Mouse (Mus musculus) kidney, postnatal 0 days (tissue): Measurements from ENCODE around the gene Nfyc. TPM values are rescaled to one million over a fixed set of nuclear protein-coding genes. Genes with fewer than 3 reads are reported as not detected.

ENCODE experiments used
- ATAC-seq: fragments of 200-750 bp; cut with Nextera tagmentation; replicated peaks from 2 replicates; pipeline ENCODE4 v1.8.0; 2017; ENCODE audit warnings: low read depth, moderate number of reproducible peaks, moderate TSS enrichment, moderate library complexity; ENCODE audit not compliant: low FRiP score
- DNase-seq: peaks from one replicate; pipeline ENCODE4 v3.0.0-alpha.2; 2016; ENCODE audit warnings: low spot score
- H3K27ac ChIP-seq: fragments of 300-500 bp; sonication (generic); 2 replicates; pipeline ENCODE4 v1.5.1; 2014; ENCODE audit warnings: mild to moderate bottlenecking
- H3K27me3 ChIP-seq: fragments of 300-500 bp; sonication (generic); 2 replicates; pipeline ENCODE4 v1.6.1; 2014; ENCODE audit warnings: low read length, mixed read lengths; ENCODE audit not compliant: insufficient read depth
- H3K36me3 ChIP-seq: fragments of 300-500 bp; sonication (generic); 2 replicates; pipeline ENCODE4 v1.6.1; 2014; ENCODE audit warnings: low read length, mixed read lengths; ENCODE audit not compliant: insufficient read depth
- H3K4me1 ChIP-seq: fragments of 300-500 bp; sonication (generic); replicated peaks from 2 replicates; pipeline ENCODE4 v1.6.1; 2014; ENCODE audit warnings: antibody characterized with exemption, low read length, mixed read lengths; ENCODE audit not compliant: insufficient read depth
- H3K4me2 ChIP-seq: fragments of 300-500 bp; sonication (generic); 2 replicates; pipeline ENCODE4 v1.6.1; 2014; ENCODE audit warnings: mild to moderate bottlenecking, low read length, moderate library complexity, mixed read lengths
- H3K4me3 ChIP-seq: fragments of 300-500 bp; sonication (generic); replicated peaks from 2 replicates; pipeline ENCODE4 v1.5.1; 2014; ENCODE audit warnings: low read depth, low read length
- H3K9ac ChIP-seq: fragments of 300-500 bp; sonication (generic); 2 replicates; pipeline ENCODE4 v1.6.1; 2014; ENCODE audit warnings: low read depth, low read length
- H3K9me3 ChIP-seq: fragments of 300-500 bp; sonication (generic); replicated peaks from 2 replicates; pipeline ENCODE4 v1.6.1; 2016; ENCODE audit warnings: low read length, inconsistent platforms, mixed read lengths
- CTCF ChIP-seq: IDR thresholded peaks from 2 replicates; pipeline ENCODE4 v1.5.1; 2016; ENCODE audit warnings: antibody characterized with exemption, low read depth, mild to moderate bottlenecking, moderate library complexity
- WGBS: fragments of 180-500 bp; shearing (Covaris S2); extraction: QIAGEN DNeasy Blood & Tissue Kit; methylation state at CpG from one replicate; pipeline ENCODE4 v1.1.7; 2014; 5-methylcytosine and 5-hydroxymethylcytosine counted together
- polyA plus RNA-seq: library from polyadenylated mRNA; unstranded; fragments of >200 nt; fragmentation: Nextera tagmentation; extraction: Ambion mirVana; gene quantifications from 2 replicates; pipeline ENCODE4 v1.2.1, GENCODE M21; 2015

Nfyc gene
- polyA plus RNA-seq, 1 experiment from 2014 or later = 108 TPM

- no peak overlapping the region for H3K4me3 ChIP-seq
Measured at GRCm38 (mm10) chr4:120826418-120826817, 5.0 kb downstream of the Nfyc start.

GRCm38 (mm10) chr4:120825577-120826326, 5.6 kb downstream of the Nfyc start:
- ATAC-seq (peak; percentile 94), DNase-seq (peak; percentile 100)
- H3K9ac ChIP-seq = peak overlapping the region; percentile 99
- TF ChIP-seq CTCF = no peak
- 1% methylated on average over 45 of the region's 55 CpGs for WGBS
- H3K27me3 ChIP-seq = no peaks in the 10 kb centered on the region
- H3K9me3 ChIP-seq = no peaks in the 10 kb centered on the region
- H3K36me3 ChIP-seq = no peaks in the 10 kb centered on the region
- peaks cover 16% of the 10 kb centered on the region for H3K4me1 ChIP-seq
- H3K4me2 ChIP-seq = peak overlapping the region; percentile 72
- peak overlapping the region; percentile 83 for H3K4me3 ChIP-seq
- peak overlapping the region; percentile 100 for H3K27ac ChIP-seq

More at GRCm38 (mm10) chr4:120826418-120826817, 5.0 kb downstream of the Nfyc start:
- 89% methylated on average over 6 of the region's 6 CpGs for WGBS
- ATAC-seq = no peak
- H3K27ac ChIP-seq = peak overlapping the region; percentile 100
- H3K27me3 ChIP-seq = no peaks in the 10 kb centered on the region
- no peak for TF ChIP-seq CTCF
- no peak for DNase-seq
- H3K9ac ChIP-seq = no peak overlapping the region
- H3K9me3 ChIP-seq = no peaks in the 10 kb centered on the region
- H3K4me1 ChIP-seq = peaks cover 16% of the 10 kb centered on the region
- no peaks in the 10 kb centered on the region for H3K36me3 ChIP-seq
- H3K4me2 ChIP-seq = no peak overlapping the region

GRCm38 (mm10) chr4:120825100-120825553, 6.2 kb downstream of the Nfyc start:
- Histone ChIP-seq H3K4me3 (peak overlapping the region; percentile 83), H3K4me2 (peak overlapping the region; percentile 72), H3K27ac (peak overlapping the region; percentile 100), H3K27me3 (no peaks in the 10 kb centered on the region), H3K9ac (peak overlapping the region; percentile 99), H3K4me1 (peaks cover 20% of the 10 kb centered on the region), H3K36me3 (no peaks in the 10 kb centered on the region), H3K9me3 (no peaks in the 10 kb centered on the region)
- DNase-seq (peak; percentile 97), ATAC-seq (peak; percentile 94)
- WGBS = under 1% methylated on average over 46 of the region's 53 CpGs
- no peak for TF ChIP-seq CTCF

GRCm38 (mm10) chr4:120822191-120822911, 9.0 kb downstream of the Nfyc start:
- DNase-seq = peak; percentile 41
- Histone ChIP-seq H3K27me3 (no peaks in the 10 kb centered on the region), H3K4me3 (no peak overlapping the region), H3K4me2 (no peak overlapping the region), H3K9me3 (no peaks in the 10 kb centered on the region), H3K9ac (no peak overlapping the region), H3K4me1 (peaks cover 34% of the 10 kb centered on the region), H3K27ac (peak overlapping the region; percentile 100), H3K36me3 (no peaks in the 10 kb centered on the region)
- ATAC-seq = no peak
- WGBS = 86% methylated on average over 2 of the region's 2 CpGs
- no peak for TF ChIP-seq CTCF

GRCm38 (mm10) chr4:120819871-120820270, 11.5 kb downstream of the Nfyc start:
- no peak overlapping the region for H3K27ac ChIP-seq
- no peak overlapping the region for H3K4me3 ChIP-seq
- DNase-seq (no peak), ATAC-seq (no peak)
- TF ChIP-seq CTCF = no peak
- whole genome bisulfite sequencing = 88% methylated on average over 2 of the region's 2 CpGs
- peaks cover 46% of the 10 kb centered on the region for H3K4me1 ChIP-seq
- H3K9ac ChIP-seq = no peak overlapping the region
- H3K27me3 ChIP-seq = no peaks in the 10 kb centered on the region
- no peaks in the 10 kb centered on the region for H3K36me3 ChIP-seq
- H3K9me3 ChIP-seq = no peaks in the 10 kb centered on the region
- H3K4me2 ChIP-seq = no peak overlapping the region

GRCm38 (mm10) chr4:120819296-120819695, 12.1 kb downstream of the Nfyc start:
- no peak for DNase-seq
- Histone ChIP-seq H3K4me2 (no peak overlapping the region), H3K4me1 (peaks cover 42% of the 10 kb centered on the region), H3K4me3 (no peak overlapping the region), H3K9me3 (no peaks in the 10 kb centered on the region), H3K9ac (no peak overlapping the region), H3K27ac (no peak overlapping the region), H3K36me3 (no peaks in the 10 kb centered on the region), H3K27me3 (no peaks in the 10 kb centered on the region)
- no peak for TF ChIP-seq CTCF
- no peak for ATAC-seq
- 43% methylated on average over 1 of the region's 1 CpGs for WGBS
